Mouse (Mus musculus) brain, embryonic 14.5 days (tissue): ENCODE results near the gene Med15. TPM values are rescaled to one million over a fixed set of nuclear protein-coding genes. Genes with fewer than 3 reads are reported as not detected.
A peak's percentile ranks its signal among the peaks of the same experiment; 100 is the strongest.

Source experiments
- DNase-seq: peaks from one replicate; pipeline ENCODE4 v3.0.0-alpha.2; 2011; ENCODE audit warnings: low read depth
- CTCF ChIP-seq: fragments of 200-500 bp; IDR thresholded peaks from 2 replicates; pipeline ENCODE4 v1.5.1; 2012; ENCODE audit warnings: inconsistent platforms, mild to moderate bottlenecking, moderate library complexity, borderline replicate concordance; ENCODE audit not compliant: insufficient read depth, insufficient read length; ENCODE audit errors: extremely low read depth
- POLR2A ChIP-seq: fragments of 200-500 bp; IDR thresholded peaks from 2 replicates; pipeline ENCODE4 v1.6.1; 2012; ENCODE audit warnings: mild to moderate bottlenecking, inconsistent platforms, borderline replicate concordance; ENCODE audit not compliant: poor library complexity, insufficient read depth, insufficient read length, severe bottlenecking; ENCODE audit errors: extremely low read depth
- polyA plus RNA-seq: library from polyadenylated mRNA; depleted of rRNA; stranded (reverse); fragments of >200 nt; gene quantifications from 2 replicates; pipeline ENCODE4 v1.2.3, GENCODE M21; 2012

The Med15 gene
- polyA plus RNA-seq, 1 experiment, result 87.3 TPM

GRCm38 (mm10) chr16:17727179-17727861, 5.4 kb downstream of the Med15 start:
- peak; percentile 78 for DNase-seq
- TF ChIP-seq POLR2A (no peak), CTCF (peak; percentile 40; the same call in 1 of the 2 replicates)

- TF ChIP-seq CTCF (no peak), POLR2A (no peak)
- DNase-seq, result no peak
These were observed 8.2 kb downstream of the Med15 start for GRCm38 (mm10) chr16:17724448-17724847.

- TF ChIP-seq CTCF (no peak), POLR2A (no peak)
- no peak for DNase-seq
These were observed 9.4 kb downstream of the Med15 start for GRCm38 (mm10) chr16:17723325-17723626.

GRCm38 (mm10) chr16:17722461-17723324, 10.0 kb downstream of the Med15 start:
- peak; percentile 96 for DNase-seq
- TF ChIP-seq CTCF (no peak; the same call in 1 of the 2 replicates), POLR2A (peak; percentile 53; the same call in 1 of the 2 replicates)

GRCm38 (mm10) chr16:17721822-17722460, 10.8 kb downstream of the Med15 start:
- TF ChIP-seq CTCF (no peak), POLR2A (no peak)
- no peak for DNase-seq

GRCm38 (mm10) chr16:17721114-17721808, 11.4 kb downstream of the Med15 start:
- TF ChIP-seq POLR2A, result no peak
- TF ChIP-seq CTCF, result no peak
- DNase-seq, result no peak

GRCm38 (mm10) chr16:17717791-17718190, 14.9 kb downstream of the Med15 start:
- TF ChIP-seq POLR2A, result no peak
- TF ChIP-seq CTCF, result no peak
- DNase-seq, result no peak

GRCm38 (mm10) chr16:17707541-17707940, 25.1 kb downstream of the Med15 start:
- no peak for DNase-seq
- TF ChIP-seq CTCF, result no peak
- no peak for TF ChIP-seq POLR2A

- no peak for DNase-seq
- no peak for TF ChIP-seq CTCF
- TF ChIP-seq POLR2A, result no peak
These were observed 31.7 kb downstream of the Med15 start for GRCm38 (mm10) chr16:17701043-17701405.

GRCm38 (mm10) chr16:17700386-17701042, 32.2 kb downstream of the Med15 start:
- DNase-seq, result no peak
- TF ChIP-seq POLR2A (no peak), CTCF (no peak)

- no peak for DNase-seq
These were observed 37.8 kb downstream of the Med15 start for GRCm38 (mm10) chr16:17694860-17695259.

More at GRCm38 (mm10) chr16:17694860-17695259, 37.8 kb downstream of the Med15 start:
- no peak for TF ChIP-seq POLR2A
- no peak for TF ChIP-seq CTCF
